Mouse (Mus musculus) embryonic facial prominence, embryonic 14.5 days (tissue): Measurements from ENCODE around the gene Siva1. TPM values are rescaled to one million over a fixed set of nuclear protein-coding genes. Genes with fewer than 3 reads are reported as not detected.

Source experiments
- ATAC-seq: fragments of 200-750 bp; cut with Nextera tagmentation; 2 replicates; pipeline ENCODE4 v1.8.0; 2017; ENCODE audit warnings: low read depth, moderate number of reproducible peaks, moderate TSS enrichment
- DNase-seq: peaks from one replicate; pipeline ENCODE4 v3.0.0-alpha.2; 2015; ENCODE audit warnings: low spot score
- H3K27ac ChIP-seq: fragments of 300-500 bp; sonication (generic); replicated peaks from 2 replicates; pipeline ENCODE4 v1.5.1; 2014; ENCODE audit warnings: low read depth, mild to moderate bottlenecking, low read length, moderate library complexity
- H3K27me3 ChIP-seq: fragments of 300-500 bp; sonication (generic); replicated peaks from 2 replicates; pipeline ENCODE4 v1.6.1; 2014; ENCODE audit warnings: low read length; ENCODE audit not compliant: control insufficient read depth, insufficient read depth
- H3K36me3 ChIP-seq: fragments of 300-500 bp; sonication (generic); 2 replicates; pipeline ENCODE4 v1.6.1; 2014; ENCODE audit warnings: low read length, mixed read lengths; ENCODE audit not compliant: control insufficient read depth, insufficient read depth
- H3K4me1 ChIP-seq: fragments of 300-500 bp; sonication (generic); 2 replicates; pipeline ENCODE4 v1.6.1; 2014; ENCODE audit warnings: antibody characterized with exemption, low read length; ENCODE audit not compliant: control insufficient read depth, insufficient read depth
- H3K4me2 ChIP-seq: fragments of 300-500 bp; sonication (generic); 2 replicates; pipeline ENCODE4 v1.6.1; 2014; ENCODE audit warnings: low read depth, mild to moderate bottlenecking, low read length, moderate library complexity, mixed read lengths
- H3K4me3 ChIP-seq: fragments of 300-500 bp; sonication (generic); 2 replicates; pipeline ENCODE4 v1.5.1; 2014; ENCODE audit warnings: low read depth, mild to moderate bottlenecking, low read length
- H3K9ac ChIP-seq: fragments of 300-500 bp; sonication (generic); 2 replicates; pipeline ENCODE4 v1.6.1; 2014; ENCODE audit warnings: low read depth, mild to moderate bottlenecking, low read length, moderate library complexity, mixed read lengths
- H3K9me3 ChIP-seq: fragments of 300-500 bp; sonication (generic); 2 replicates; pipeline ENCODE4 v1.6.1; 2016; ENCODE audit warnings: low read length; ENCODE audit not compliant: control insufficient read depth
- WGBS: fragments of 180-500 bp; shearing (Covaris S2); extraction: QIAGEN DNeasy Blood & Tissue Kit; methylation state at CpG from one replicate; pipeline ENCODE4 v1.1.7; 2014; 5-methylcytosine and 5-hydroxymethylcytosine counted together
- polyA plus RNA-seq: library from polyadenylated mRNA; unstranded; fragments of >200 nt; fragmentation: Nextera tagmentation; extraction: Ambion mirVana; gene quantifications from 2 replicates; pipeline ENCODE4 v1.2.1, GENCODE M21; 2014

Gene Siva1
- polyA plus RNA-seq = 211 and 239 TPM in 2 replicates

GRCm38 (mm10) chr12:112644180-112644854, at the start of gene Siva1:
Gene Siva1, plus strand, starts transcription at chr12:112644679.
- Histone ChIP-seq H3K4me2 (peak within 1 kb of the TSS; percentile 84), H3K27ac (peak within 1 kb of the TSS; percentile 92), H3K9ac (peak within 1 kb of the TSS; percentile 86), H3K4me3 (peak within 1 kb of the TSS; percentile 77), H3K27me3 (no peaks in the 10 kb centered on the region), H3K4me1 (peaks cover 9% of the 10 kb centered on the region), H3K36me3 (peaks cover 24% of the 10 kb centered on the region), H3K9me3 (no peaks in the 10 kb centered on the region)
- DNase-seq (peak; percentile 99), ATAC-seq (peak; percentile 97)
- WGBS = 2% methylated on average over 34 of the region's 46 CpGs

GRCm38 (mm10) chr12:112594989-112595388, 49.5 kb upstream of the Siva1 start:
- H3K4me1 ChIP-seq = peaks cover 34% of the 10 kb centered on the region
- H3K4me2 ChIP-seq = no peak overlapping the region
- DNase-seq = peak; percentile 50
- H3K27ac ChIP-seq = peak overlapping the region; percentile 74
- H3K4me3 ChIP-seq = no peak overlapping the region
- no peaks in the 10 kb centered on the region for H3K9me3 ChIP-seq
- no peaks in the 10 kb centered on the region for H3K36me3 ChIP-seq
- peak; percentile 10; the same call in 1 of the 2 replicates for ATAC-seq
- peak overlapping the region; percentile 19; the same call in 1 of the 2 replicates for H3K9ac ChIP-seq
- 29% methylated on average over 4 of the region's 4 CpGs for WGBS
- 0 out of 2 replicates have a peak, but pooled peaks cover 4% of the 10 kb centered on the region for H3K27me3 ChIP-seq

- no peak overlapping the region for H3K4me2 ChIP-seq
- peak overlapping the region; percentile 74; the same call in 1 of the 2 replicates for H3K27ac ChIP-seq
- ATAC-seq (peak; percentile 22; the same call in 1 of the 2 replicates), DNase-seq (no peak)
- 48% methylated on average over 4 of the region's 4 CpGs for WGBS
- no peaks in the 10 kb centered on the region for H3K9me3 ChIP-seq
- H3K4me1 ChIP-seq = peaks cover 34% of the 10 kb centered on the region
- no peaks in the 10 kb centered on the region for H3K36me3 ChIP-seq
- no peak overlapping the region for H3K4me3 ChIP-seq
- 0 out of 2 replicates have a peak, but pooled peaks cover under 1% of the 10 kb centered on the region for H3K27me3 ChIP-seq
- H3K9ac ChIP-seq = no peak overlapping the region
Observed at GRCm38 (mm10) chr12:112595626-112596025, 48.9 kb upstream of the Siva1 start.

GRCm38 (mm10) chr12:112596454-112596853, 48.0 kb upstream of the Siva1 start:
- Histone ChIP-seq H3K4me3 (no peak overlapping the region), H3K9me3 (no peaks in the 10 kb centered on the region), H3K27me3 (no peaks in the 10 kb centered on the region), H3K36me3 (no peaks in the 10 kb centered on the region; the same call in 1 of the 2 replicates), H3K4me2 (no peak overlapping the region), H3K9ac (no peak overlapping the region), H3K4me1 (peaks cover 34% of the 10 kb centered on the region), H3K27ac (0 out of 2 replicates have a peak overlapping the region, but pooled peaks have one; percentile 23)
- no peak for ATAC-seq
- DNase-seq = no peak
- 48% methylated on average over 9 of the region's 9 CpGs for WGBS

GRCm38 (mm10) chr12:112596891-112597500, 47.5 kb upstream of the Siva1 start:
- no peak overlapping the region for H3K4me2 ChIP-seq
- H3K9me3 ChIP-seq = no peaks in the 10 kb centered on the region
- no peak for ATAC-seq
- H3K27me3 ChIP-seq = no peaks in the 10 kb centered on the region
- no peak overlapping the region for H3K9ac ChIP-seq
- no peaks in the 10 kb centered on the region; the same call in 1 of the 2 replicates for H3K36me3 ChIP-seq
- no peak for DNase-seq
- WGBS = 68% methylated on average over 14 of the region's 14 CpGs
- H3K27ac ChIP-seq = no peak overlapping the region
- H3K4me3 ChIP-seq = no peak overlapping the region
- H3K4me1 ChIP-seq = peaks cover 34% of the 10 kb centered on the region

- 86% methylated on average over 8 of the region's 8 CpGs for WGBS
- no peak for DNase-seq
- no peak overlapping the region for H3K4me3 ChIP-seq
- peaks cover 3% of the 10 kb centered on the region; the same call in 1 of the 2 replicates for H3K36me3 ChIP-seq
- peaks cover 34% of the 10 kb centered on the region for H3K4me1 ChIP-seq
- no peak overlapping the region for H3K9ac ChIP-seq
- ATAC-seq = no peak
- no peak overlapping the region for H3K4me2 ChIP-seq
- no peaks in the 10 kb centered on the region for H3K27me3 ChIP-seq
- H3K27ac ChIP-seq = no peak overlapping the region
- H3K9me3 ChIP-seq = no peaks in the 10 kb centered on the region
Observed at GRCm38 (mm10) chr12:112597618-112598017, 46.9 kb upstream of the Siva1 start.

GRCm38 (mm10) chr12:112599198-112599597, 45.3 kb upstream of the Siva1 start:
- DNase-seq = no peak
- Histone ChIP-seq H3K27ac (no peak overlapping the region), H3K9me3 (no peaks in the 10 kb centered on the region), H3K27me3 (no peaks in the 10 kb centered on the region), H3K36me3 (peaks cover 14% of the 10 kb centered on the region; the same call in 1 of the 2 replicates), H3K4me1 (peaks cover 22% of the 10 kb centered on the region), H3K4me2 (no peak overlapping the region), H3K9ac (no peak overlapping the region), H3K4me3 (no peak overlapping the region)
- no peak for ATAC-seq
- WGBS = 35% methylated on average over 4 of the region's 4 CpGs

- Histone ChIP-seq H3K4me2 (no peak overlapping the region), H3K9ac (no peak overlapping the region), H3K4me1 (peaks cover 13% of the 10 kb centered on the region), H3K27ac (no peak overlapping the region), H3K9me3 (no peaks in the 10 kb centered on the region), H3K27me3 (no peaks in the 10 kb centered on the region), H3K4me3 (no peak overlapping the region), H3K36me3 (peaks cover 18% of the 10 kb centered on the region; the same call in 1 of the 2 replicates)
- ATAC-seq = no peak
- no peak for DNase-seq
- 80% methylated on average over 30 of the region's 30 CpGs for WGBS
Observed at GRCm38 (mm10) chr12:112599942-112600611, 44.4 kb upstream of the Siva1 start.
